ENCODE assay signal across 11 mouse cellular contexts in genomic region chr9:45678664-45679026, GRCm38 (mm10).
DNase-seq lines count a peak whose midpoint lies in the region; ATAC-seq and TF ChIP-seq lines count a peak whose summit lies in the region.
"Had no signal": no experiment of that assay in that cellular context is flagged by ENCODE, and none has a peak within 500 bp of the region (broad histone marks: within the 10 kb centered on the region; RNA-seq: fewer than 3 reads in every experiment).

No protein-coding gene starts in this region.

- H3K27ac ChIP-seq in embryonic facial prominence, embryonic 12.5 days = peak overlapping the region; percentile 86; the same call in 1 of the 2 replicates
- H3K27ac ChIP-seq in embryonic facial prominence, embryonic 10.5 days (replicated peaks) = no peak overlapping the region; the same call in 1 of the 2 replicates
- peak overlapping the region; percentile 68; the same call in 1 of the 2 replicates for H3K27ac ChIP-seq in forebrain, embryonic 10.5 days
- H3K27ac ChIP-seq in hindbrain, postnatal 0 days = peak overlapping the region; percentile 89
- peak overlapping the region; percentile 92 for H3K27ac ChIP-seq in midbrain, embryonic 14.5 days (replicated peaks; ENCODE audit: low read depth, low read length)
- H3K27ac ChIP-seq: liver, embryonic 15.5 days had no signal

- no peak overlapping the region for H3K4me3 ChIP-seq in embryonic facial prominence, embryonic 12.5 days
- no peak overlapping the region for H3K4me3 ChIP-seq in embryonic facial prominence, embryonic 10.5 days
- H3K4me3 ChIP-seq in forebrain, embryonic 10.5 days = no peak overlapping the region
- H3K4me3 ChIP-seq in hindbrain, postnatal 0 days (ENCODE audit: low read length) = no peak overlapping the region
- no peak overlapping the region for H3K4me3 ChIP-seq in midbrain, embryonic 14.5 days (replicated peaks; ENCODE audit: low read depth, low read length)
- H3K4me3 ChIP-seq: liver, embryonic 15.5 days had no signal

- no peak overlapping the region for H3K9ac ChIP-seq in embryonic facial prominence, embryonic 12.5 days
- H3K9ac ChIP-seq in hindbrain, postnatal 0 days (replicated peaks; ENCODE audit: low read length) = no peak overlapping the region
- no peak overlapping the region for H3K9ac ChIP-seq in midbrain, embryonic 14.5 days (replicated peaks; ENCODE audit: low read length)
- H3K9ac ChIP-seq: liver, embryonic 15.5 days had no signal

- whole genome bisulfite sequencing in embryonic facial prominence, embryonic 12.5 days = 78% methylated on average over 4 of the region's 4 CpGs
- WGBS in embryonic facial prominence, embryonic 10.5 days = 77% methylated on average over 4 of the region's 4 CpGs
- 82% methylated on average over 4 of the region's 4 CpGs for WGBS in forebrain, embryonic 10.5 days
- 37% methylated on average over 4 of the region's 4 CpGs for WGBS in hindbrain, postnatal 0 days
- 70% methylated on average over 4 of the region's 4 CpGs for WGBS in midbrain, embryonic 14.5 days

- ATAC-seq in embryonic facial prominence, embryonic 12.5 days (ENCODE audit: insufficient number of reproducible peaks, insufficient read depth, low FRiP score, low TSS enrichment) = no peak
- no peak for ATAC-seq in hindbrain, postnatal 0 days
- no peak for ATAC-seq in midbrain, embryonic 14.5 days (ENCODE audit: low FRiP score, low TSS enrichment)

- DNase-seq in embryonic facial prominence, embryonic 10.5 days (ENCODE audit: low spot score) = no peak
- DNase-seq in forebrain, embryonic 10.5 days (ENCODE audit: extremely low spot score, low spot score) = no peak
- peak; percentile 47 for DNase-seq in hindbrain, postnatal 0 days (ENCODE audit: low spot score)
- DNase-seq in midbrain, embryonic 14.5 days = peak; percentile 21
- DNase-seq in adrenal gland, adult 18-20 months (ENCODE audit: low spot score in 2 of 2) = no peak
- no peak for DNase-seq in urinary bladder, postnatal 14 days (ENCODE audit: low spot score)
- no peak for DNase-seq in heart, postnatal 4 days
- DNase-seq: gastrocnemius, postnatal 10 days; kidney, adult 11 months had no signal

- H3K27me3 ChIP-seq in embryonic facial prominence, embryonic 12.5 days = no peaks in the 10 kb centered on the region
- H3K27me3 ChIP-seq in embryonic facial prominence, embryonic 10.5 days (replicated peaks; ENCODE audit: low read depth, poor library complexity, severe bottlenecking) = peaks cover 9% of the 10 kb centered on the region
- peaks cover 9% of the 10 kb centered on the region; the same call in 1 of the 2 replicates for H3K27me3 ChIP-seq in forebrain, embryonic 10.5 days (ENCODE audit: poor library complexity, severe bottlenecking)
- H3K27me3 ChIP-seq in hindbrain, postnatal 0 days (ENCODE audit: insufficient read depth, low read length) = no peaks in the 10 kb centered on the region
- H3K27me3 ChIP-seq in midbrain, embryonic 14.5 days (ENCODE audit: control insufficient read depth, insufficient read depth, low read length) = no peaks in the 10 kb centered on the region
- H3K27me3 ChIP-seq: liver, embryonic 15.5 days had no signal

- TF ChIP-seq CTCF in hindbrain, postnatal 0 days (IDR thresholded peaks at IDR 0.05; ENCODE audit: low read depth) = no peak

- H3K36me3 ChIP-seq in embryonic facial prominence, embryonic 12.5 days = no peaks in the 10 kb centered on the region
- H3K36me3 ChIP-seq in embryonic facial prominence, embryonic 10.5 days (replicated peaks) = no peaks in the 10 kb centered on the region
- no peaks in the 10 kb centered on the region for H3K36me3 ChIP-seq in forebrain, embryonic 10.5 days (replicated peaks)
- no peaks in the 10 kb centered on the region for H3K36me3 ChIP-seq in hindbrain, postnatal 0 days (ENCODE audit: insufficient read depth, low read length)
- H3K36me3 ChIP-seq in midbrain, embryonic 14.5 days (ENCODE audit: control insufficient read depth, insufficient read depth, low read length) = no peaks in the 10 kb centered on the region; the same call in 1 of the 2 replicates
- H3K36me3 ChIP-seq: liver, embryonic 15.5 days had no signal

- no peak overlapping the region for H3K4me2 ChIP-seq in embryonic facial prominence, embryonic 12.5 days (replicated peaks)
- no peak overlapping the region for H3K4me2 ChIP-seq in hindbrain, postnatal 0 days (ENCODE audit: low read depth, low read length)
- H3K4me2 ChIP-seq in midbrain, embryonic 14.5 days (ENCODE audit: low read length) = no peak overlapping the region
- H3K4me2 ChIP-seq: liver, embryonic 15.5 days had no signal

- no peaks in the 10 kb centered on the region for H3K9me3 ChIP-seq in embryonic facial prominence, embryonic 12.5 days
- no peaks in the 10 kb centered on the region for H3K9me3 ChIP-seq in embryonic facial prominence, embryonic 10.5 days
- H3K9me3 ChIP-seq in forebrain, embryonic 10.5 days = no peaks in the 10 kb centered on the region
- H3K9me3 ChIP-seq in hindbrain, postnatal 0 days (ENCODE audit: low read length) = no peaks in the 10 kb centered on the region
- no peaks in the 10 kb centered on the region for H3K9me3 ChIP-seq in midbrain, embryonic 14.5 days (ENCODE audit: control insufficient read depth, low read length)
- H3K9me3 ChIP-seq: liver, embryonic 15.5 days had no signal

- peaks cover 26% of the 10 kb centered on the region for H3K4me1 ChIP-seq in embryonic facial prominence, embryonic 12.5 days
- H3K4me1 ChIP-seq in embryonic facial prominence, embryonic 10.5 days = peaks cover 34% of the 10 kb centered on the region
- peaks cover 42% of the 10 kb centered on the region for H3K4me1 ChIP-seq in forebrain, embryonic 10.5 days
- H3K4me1 ChIP-seq in hindbrain, postnatal 0 days (ENCODE audit: insufficient read depth, low read length) = peaks cover 32% of the 10 kb centered on the region
- peaks cover 44% of the 10 kb centered on the region for H3K4me1 ChIP-seq in midbrain, embryonic 14.5 days (ENCODE audit: control insufficient read depth, insufficient read depth, low read length)

Comparison
In these comparisons a context has a peak if more than half of its experiments do, and no peak if none do; other contexts are left out.
1. DNase-seq: peak in hindbrain, postnatal 0 days (single experiment) and midbrain, embryonic 14.5 days (single experiment); none in embryonic facial prominence, embryonic 10.5 days (single experiment), forebrain, embryonic 10.5 days (single experiment), adrenal gland, adult 18-20 months (0 of 2), urinary bladder, postnatal 14 days (single experiment) and heart, postnatal 4 days (single experiment).